In the genomic region with DNA sequence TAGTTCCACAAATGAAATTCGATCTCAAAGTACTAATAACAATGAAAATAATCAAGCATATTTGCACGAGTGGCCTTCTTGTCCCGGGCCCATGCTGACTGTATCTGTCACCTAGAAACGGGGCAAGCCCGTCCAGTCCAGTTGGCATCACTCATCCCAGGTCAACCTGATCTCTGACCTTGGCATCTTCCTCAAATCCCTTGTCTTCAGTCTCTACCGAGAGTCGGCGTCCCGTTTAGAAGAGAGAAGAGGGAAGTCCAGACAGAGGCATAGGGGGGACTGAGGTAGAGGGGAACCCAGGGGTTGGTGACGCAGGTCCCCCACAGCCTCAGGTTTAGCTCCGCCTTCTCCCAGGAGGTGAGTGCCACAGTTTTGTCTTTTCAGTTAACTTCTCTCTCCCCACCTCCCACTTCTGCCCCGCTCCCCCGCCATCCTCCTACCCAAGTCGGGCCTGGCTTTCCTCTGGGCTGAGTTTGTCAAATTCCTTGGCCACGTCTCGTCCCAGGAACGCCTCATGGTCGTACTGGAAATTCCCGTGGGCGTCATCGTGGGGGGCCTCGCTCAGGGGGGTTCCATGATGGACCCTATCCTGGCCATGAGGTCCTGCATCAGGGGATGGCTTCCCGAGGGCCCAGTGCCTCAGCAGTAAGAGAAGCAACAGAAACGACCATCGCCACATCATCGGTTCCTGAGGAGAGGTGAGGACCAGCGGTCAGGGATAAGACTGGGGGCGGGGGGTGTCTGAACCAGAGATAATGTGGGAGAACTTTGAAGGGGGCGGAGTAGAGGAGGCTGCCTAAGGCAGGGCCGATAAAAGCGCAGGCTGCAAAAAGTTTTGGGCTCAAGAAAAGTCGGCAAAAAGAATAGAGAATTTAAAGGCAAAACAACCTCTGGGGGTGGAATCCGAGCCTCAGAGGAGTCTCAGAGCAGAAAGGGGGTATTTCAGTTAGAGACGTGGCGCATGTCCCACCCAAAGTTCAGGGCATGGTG, we compare ENCODE assay signal across 8 mouse cellular contexts. TPM values are rescaled to one million over a fixed set of nuclear protein-coding genes. Genes with fewer than 3 reads are reported as not detected.
DNase-seq lines count a peak whose midpoint lies in the region; ATAC-seq and TF ChIP-seq lines count a peak whose summit lies in the region.

No protein-coding gene starts in this region.

- TF ChIP-seq POLR2A in myocyte (IDR thresholded peaks at IDR 0.05; ENCODE audit: insufficient read length, low read depth), result no peak

- H3K4me2 ChIP-seq in myocyte (ENCODE audit: low read depth), result peak overlapping the region; percentile 75

- no peak for ATAC-seq in cerebellum, adult (ENCODE audit: insufficient number of reproducible peaks, low FRiP score, low TSS enrichment)
- peak; percentile 77 for ATAC-seq in granulocyte monocyte progenitor cell, adult 5-6 weeks (replicated peaks; ENCODE audit: poor library complexity, severe bottlenecking)

- H3K9me3 ChIP-seq in ES-E14 (ENCODE audit: control insufficient read depth, insufficient read depth, low read depth, low read length), result no peaks in the 10 kb centered on the region
- no peaks in the 10 kb centered on the region for H3K9me3 ChIP-seq in limb, embryonic 10.5 days (replicated peaks)

- peak; percentile 48 to 51 for DNase-seq in cerebellum, postnatal 10 days
- no peak for DNase-seq in ES-E14 (ENCODE audit: low read depth, low spot score)
- DNase-seq in limb, embryonic 10.5 days (ENCODE audit: low spot score), result peak; percentile 60
- no peak for DNase-seq in cerebellum, adult 8-10 months
- no peak for DNase-seq in adrenal gland, adult 8-10 months

- H3K4me3 ChIP-seq in ES-E14 (ENCODE audit: insufficient read depth in 1 of 2, low read depth in 1 of 2, low read length in 2 of 2, poor library complexity in 1 of 2, severe bottlenecking in 1 of 2) (peak overlapping the region; percentile 52 to 71), myocyte (peak overlapping the region; percentile 38)
- H3K4me3 ChIP-seq in limb, embryonic 10.5 days, result peak overlapping the region; percentile 71

- H3K36me3 ChIP-seq in ES-E14 (ENCODE audit: control insufficient read depth, insufficient read depth, low read length, poor library complexity, severe bottlenecking) (no peaks in the 10 kb centered on the region), myocyte (ENCODE audit: control insufficient read depth, insufficient read depth) (no peaks in the 10 kb centered on the region)
- H3K36me3 ChIP-seq in limb, embryonic 10.5 days, result peaks cover 38% of the 10 kb centered on the region

- peak overlapping the region; percentile 64; the same call in 1 of the 2 replicates for H3K9ac ChIP-seq in ES-E14 (ENCODE audit: insufficient read depth, low read depth, low read length, poor library complexity, severe bottlenecking)

- no peak overlapping the region for H3ac ChIP-seq in myocyte (ENCODE audit: control insufficient read depth, insufficient read length)

- no peak overlapping the region for H3K27ac ChIP-seq in ES-E14 (ENCODE audit: insufficient read depth, low read depth, low read length, poor library complexity, severe bottlenecking)
- peak overlapping the region; percentile 91 for H3K27ac ChIP-seq in limb, embryonic 10.5 days

- in situ Hi-C loops in ES-E14 (cut with MboI; ENCODE audit: low sequenced_read_pairs in 2 of 2, unreplicated experiment in 2 of 2), result no loop called here

- H3K27me3 ChIP-seq in limb, embryonic 10.5 days (ENCODE audit: low read depth, poor library complexity, severe bottlenecking), result no peaks in the 10 kb centered on the region
- no peaks in the 10 kb centered on the region for H3K27me3 ChIP-seq in myocyte (ENCODE audit: control insufficient read depth, insufficient read depth, insufficient read length)

- H3K79me2 ChIP-seq in myocyte (ENCODE audit: control insufficient read depth, insufficient read depth), result no peaks in the 10 kb centered on the region

- WGBS in limb, embryonic 10.5 days, result 14% methylated on average over 35 of the region's 35 CpGs

- peaks cover 4 to 27% of the 10 kb centered on the region in 2 experiments; a peak in 2 of 4 replicates for H3K4me1 ChIP-seq in ES-E14 (ENCODE audit: control insufficient read depth in 2 of 2, insufficient read depth in 2 of 2, low read length in 2 of 2, poor library complexity in 1 of 2)
- peaks cover 48% of the 10 kb centered on the region for H3K4me1 ChIP-seq in limb, embryonic 10.5 days

TF ChIP-seq in ES-E14, 5 proteins besides CTCF, POLR2A, EP300 and RAD21:
- no peak for TF ChIP-seq ZC3H11A (IDR thresholded peaks at IDR 0.05; ENCODE audit: borderline replicate concordance, low read depth, low read length)
- no peak for TF ChIP-seq ZNF384 (IDR thresholded peaks at IDR 0.05; ENCODE audit: low read depth, low read length)
- TF ChIP-seq CHD2 (IDR thresholded peaks at IDR 0.05; ENCODE audit: low read depth, low read length), result no peak
- no peak for TF ChIP-seq MAFK (IDR thresholded peaks at IDR 0.05; ENCODE audit: insufficient read depth, low read depth, low read length)
- TF ChIP-seq HCFC1 (IDR thresholded peaks at IDR 0.05; ENCODE audit: borderline replicate concordance, insufficient read depth, low read length), result no peak
TF ChIP-seq in ES-E14: peak in this region for 0.

TF ChIP-seq in myocyte, 11 proteins besides CTCF, POLR2A, EP300 and RAD21:
- TF ChIP-seq USF1 (IDR thresholded peaks at IDR 0.05; ENCODE audit: low read depth) (no peak), MYOD1 (IDR thresholded peaks at IDR 0.05; ENCODE audit: control insufficient read depth in 1 of 3, insufficient read length in 2 of 3, low read depth in 2 of 3) (no peak), MAX (IDR thresholded peaks at IDR 0.05; ENCODE audit: low read depth) (no peak), TCF3 (IDR thresholded peaks at IDR 0.05; ENCODE audit: insufficient read length, low read depth) (no peak), REST (IDR thresholded peaks at IDR 0.05; ENCODE audit: insufficient read depth, insufficient read length) (no peak), SRF (IDR thresholded peaks at IDR 0.05; ENCODE audit: control insufficient read depth, insufficient read length, low read depth) (no peak), CEBPB (IDR thresholded peaks at IDR 0.05; ENCODE audit: insufficient read depth, poor library complexity, severe bottlenecking) (no peak), MYOG (IDR thresholded peaks at IDR 0.05; ENCODE audit: control insufficient read depth in 1 of 3, insufficient read depth in 1 of 3, insufficient read length in 2 of 3, low read depth in 2 of 3) (no peak), E2F4 (IDR thresholded peaks at IDR 0.05; ENCODE audit: insufficient read depth) (no peak), TCF12 (IDR thresholded peaks at IDR 0.05; ENCODE audit: insufficient read depth, poor library complexity, severe bottlenecking) (no peak), POLR2AphosphoS2 (IDR thresholded peaks at IDR 0.05; ENCODE audit: insufficient read length, low read depth) (no peak)

RNA-seq across cellular contexts. Expression of gene Rcn3, which starts 0.7 kb away (rescaled TPM):
- total RNA-seq in ES-E14 (2012; rRNA removed), result 137 and 207 TPM in 2 replicates
- 2.2 and 11.6 TPM in 2 replicates for total RNA-seq in granulocyte monocyte progenitor cell, adult 5-6 weeks (2014; fragmentation: Nextera tagmentation)
- 4.1 and 7.0 TPM in 2 replicates for total RNA-seq in granulocyte monocyte progenitor cell, adult 5-6 weeks (2017)
- 175 and 210 TPM in 2 replicates for polyA plus RNA-seq in limb, embryonic 10.5 days (2016; fragmentation: Nextera tagmentation; extraction: Ambion mirVana)
- 123 TPM for polyA plus RNA-seq in myocyte (2012; fragmentation: generic; extraction: Trizol)
- 10 to 100 TPM; 33.1 to 51.0 (median 37.1) TPM for total RNA-seq in adrenal gland, adult 8-10 months (2022)

RNA-seq across cellular contexts. Expression of gene Fcgrt, which starts 12.4 kb away (rescaled TPM):
- total RNA-seq in ES-E14 (2012; rRNA removed), result 10.6 and 15.1 TPM in 2 replicates
- total RNA-seq in granulocyte monocyte progenitor cell, adult 5-6 weeks (2014; fragmentation: Nextera tagmentation), result 2.1 and 3.8 TPM in 2 replicates
- total RNA-seq in granulocyte monocyte progenitor cell, adult 5-6 weeks (2017), result 2.7 and 3.6 TPM in 2 replicates
- 5.2 and 7.8 TPM in 2 replicates for polyA plus RNA-seq in limb, embryonic 10.5 days (2016; fragmentation: Nextera tagmentation; extraction: Ambion mirVana)
- polyA plus RNA-seq in myocyte (2012; fragmentation: generic; extraction: Trizol), result 67.2 TPM
- 100 to 1,000 TPM; 105 to 151 (median 125) TPM for total RNA-seq in adrenal gland, adult 8-10 months (2022)

RNA-seq across cellular contexts. Expression of gene Prrg2, which starts 28.8 kb away (rescaled TPM):
- 9.8 and 11.4 TPM in 2 replicates for total RNA-seq in ES-E14 (2012; rRNA removed)
- 6.8 and 9.4 TPM in 2 replicates for total RNA-seq in granulocyte monocyte progenitor cell, adult 5-6 weeks (2014; fragmentation: Nextera tagmentation)
- 4.8 and 5.3 TPM in 2 replicates for total RNA-seq in granulocyte monocyte progenitor cell, adult 5-6 weeks (2017)
- 16.8 and 24.8 TPM in 2 replicates for polyA plus RNA-seq in limb, embryonic 10.5 days (2016; fragmentation: Nextera tagmentation; extraction: Ambion mirVana)
- polyA plus RNA-seq in myocyte (2012; fragmentation: generic; extraction: Trizol), result 12.9 TPM
- total RNA-seq in adrenal gland, adult 8-10 months (2022), result 10 to 100 TPM; 16.4 to 20.5 (median 17.1) TPM

RNA-seq across cellular contexts. Expression of gene Nosip, which starts 29.1 kb away (rescaled TPM):
- total RNA-seq in ES-E14 (2012; rRNA removed), result 94.2 and 106 TPM in 2 replicates
- 42.2 and 57.2 TPM in 2 replicates for total RNA-seq in granulocyte monocyte progenitor cell, adult 5-6 weeks (2014; fragmentation: Nextera tagmentation)
- 49.4 and 63.1 TPM in 2 replicates for total RNA-seq in granulocyte monocyte progenitor cell, adult 5-6 weeks (2017)
- 80.4 and 81.2 TPM in 2 replicates for polyA plus RNA-seq in limb, embryonic 10.5 days (2016; fragmentation: Nextera tagmentation; extraction: Ambion mirVana)
- 66.1 TPM for polyA plus RNA-seq in myocyte (2012; fragmentation: generic; extraction: Trizol)
- total RNA-seq in adrenal gland, adult 8-10 months (2022), result 10 to 100 TPM; 57.5 to 81.7 (median 66.6) TPM

RNA-seq across cellular contexts. Expression of gene Rps11, which starts 32.9 kb away (rescaled TPM):
- total RNA-seq in ES-E14 (2012; rRNA removed), result 1,746 and 1,854 TPM in 2 replicates
- total RNA-seq in granulocyte monocyte progenitor cell, adult 5-6 weeks (2014; fragmentation: Nextera tagmentation), result 3,834 and 4,027 TPM in 2 replicates
- total RNA-seq in granulocyte monocyte progenitor cell, adult 5-6 weeks (2017), result 963 and 1,110 TPM in 2 replicates
- 1,846 and 2,302 TPM in 2 replicates for polyA plus RNA-seq in limb, embryonic 10.5 days (2016; fragmentation: Nextera tagmentation; extraction: Ambion mirVana)
- polyA plus RNA-seq in myocyte (2012; fragmentation: generic; extraction: Trizol), result 2,217 TPM
- total RNA-seq in adrenal gland, adult 8-10 months (2022), result 1,000 to 10,000 TPM; 1,085 to 1,250 (median 1,138) TPM

Comparison
In these comparisons a context has a peak if more than half of its experiments do, and no peak if none do; other contexts are left out.
1. DNase-seq: peak in cerebellum, postnatal 10 days (2 of 2) and limb, embryonic 10.5 days (single experiment); none in ES-E14 (single experiment), cerebellum, adult 8-10 months (single experiment) and adrenal gland, adult 8-10 months (single experiment).
2. Peak in every context shown above with its lines, with median percentiles within 50 percentile points of each other: H3K4me3 ChIP-seq.